Mouse (Mus musculus) kidney, embryonic 15.5 days (tissue): ENCODE data around the gene Cdon. TPM values are rescaled to one million over a fixed set of nuclear protein-coding genes. Genes with fewer than 3 reads are reported as not detected.
A peak's percentile ranks its signal among the peaks of the same experiment; 100 is the strongest.

Experiments
- ATAC-seq: fragments of 200-750 bp; cut with Nextera tagmentation; replicated peaks from 2 replicates; pipeline ENCODE4 v1.8.0; 2017; ENCODE audit warnings: moderate TSS enrichment; ENCODE audit not compliant: low FRiP score
- H3K27ac ChIP-seq: fragments of 300-500 bp; sonication (generic); 2 replicates; pipeline ENCODE4 v1.5.1; 2015; ENCODE audit warnings: mild to moderate bottlenecking, inconsistent platforms
- H3K27me3 ChIP-seq: fragments of 300-500 bp; sonication (generic); 2 replicates; pipeline ENCODE4 v1.6.1; 2015; ENCODE audit warnings: inconsistent platforms
- H3K36me3 ChIP-seq: fragments of 300-500 bp; sonication (generic); 2 replicates; pipeline ENCODE4 v1.6.1; 2015; ENCODE audit warnings: inconsistent platforms
- H3K4me1 ChIP-seq: fragments of 300-500 bp; sonication (generic); 2 replicates; pipeline ENCODE4 v1.6.1; 2015; ENCODE audit warnings: inconsistent platforms
- H3K4me2 ChIP-seq: fragments of 300-500 bp; sonication (generic); 2 replicates; pipeline ENCODE4 v1.6.1; 2015; ENCODE audit warnings: moderate library complexity, mild to moderate bottlenecking, inconsistent platforms
- H3K4me3 ChIP-seq: fragments of 300-500 bp; sonication (generic); replicated peaks from 2 replicates; pipeline ENCODE4 v1.5.1; 2015; ENCODE audit warnings: mild to moderate bottlenecking, inconsistent platforms
- H3K9ac ChIP-seq: fragments of 300-500 bp; sonication (generic); 2 replicates; pipeline ENCODE4 v1.6.1; 2015; ENCODE audit warnings: mild to moderate bottlenecking, inconsistent platforms
- H3K9me3 ChIP-seq: fragments of 300-500 bp; sonication (generic); replicated peaks from 2 replicates; pipeline ENCODE4 v1.6.1; 2016; ENCODE audit warnings: inconsistent platforms
- WGBS: fragments of 180-500 bp; shearing (Covaris S2); methylation state at CpG from one replicate; pipeline ENCODE4 v1.1.7; 2015; ENCODE audit warnings: mixed read lengths; 5-methylcytosine and 5-hydroxymethylcytosine counted together
- polyA plus RNA-seq: library from polyadenylated mRNA; unstranded; fragments of >200 nt; fragmentation: Nextera tagmentation; extraction: Ambion mirVana; gene quantifications from 2 replicates; pipeline ENCODE4 v1.2.1, GENCODE M21; 2015

Gene Cdon
- polyA plus RNA-seq, 1 experiment from 2014 or later: 4.2 TPM

GRCm38 (mm10) chr9:35475394-35475793 lies 54.5 kb downstream of the Cdon start:
- H3K27me3 ChIP-seq: no peaks in the 10 kb centered on the region
- no peak overlapping the region for H3K4me2 ChIP-seq
- ATAC-seq: no peak
- 88% methylated on average over 7 of the region's 7 CpGs for WGBS
- no peak overlapping the region for H3K4me3 ChIP-seq
- H3K9me3 ChIP-seq: no peaks in the 10 kb centered on the region
- H3K36me3 ChIP-seq: peaks cover 56% of the 10 kb centered on the region
- H3K4me1 ChIP-seq: peaks cover 8% of the 10 kb centered on the region; the same call in 1 of the 2 replicates
- no peak overlapping the region for H3K27ac ChIP-seq
- no peak overlapping the region for H3K9ac ChIP-seq

- Histone ChIP-seq H3K27me3 (no peaks in the 10 kb centered on the region), H3K9me3 (no peaks in the 10 kb centered on the region), H3K4me1 (peaks cover 1% of the 10 kb centered on the region; the same call in 1 of the 2 replicates), H3K36me3 (peaks cover 50% of the 10 kb centered on the region), H3K4me2 (no peak overlapping the region), H3K27ac (no peak overlapping the region), H3K4me3 (no peak overlapping the region), H3K9ac (no peak overlapping the region)
- WGBS: 89% methylated on average over 6 of the region's 6 CpGs
- no peak for ATAC-seq
Measured at GRCm38 (mm10) chr9:35479456-35479855, 58.5 kb downstream of the Cdon start.

GRCm38 (mm10) chr9:35482014-35482898 lies 61.3 kb downstream of the Cdon start:
- H3K4me2 ChIP-seq: no peak overlapping the region
- ATAC-seq: no peak
- H3K9ac ChIP-seq: no peak overlapping the region
- no peak overlapping the region for H3K4me3 ChIP-seq
- no peak overlapping the region for H3K27ac ChIP-seq
- no peaks in the 10 kb centered on the region for H3K27me3 ChIP-seq
- no peaks in the 10 kb centered on the region for H3K9me3 ChIP-seq
- H3K36me3 ChIP-seq: peaks cover 55% of the 10 kb centered on the region
- 51% methylated on average over 13 of the region's 13 CpGs for WGBS
- no peaks in the 10 kb centered on the region for H3K4me1 ChIP-seq

- H3K4me2 ChIP-seq: no peak overlapping the region
- ATAC-seq: no peak
- no peaks in the 10 kb centered on the region for H3K4me1 ChIP-seq
- H3K9ac ChIP-seq: no peak overlapping the region
- peaks cover 61% of the 10 kb centered on the region for H3K36me3 ChIP-seq
- H3K4me3 ChIP-seq: no peak overlapping the region
- no peak overlapping the region for H3K27ac ChIP-seq
- no peaks in the 10 kb centered on the region for H3K27me3 ChIP-seq
- 93% methylated on average over 3 of the region's 3 CpGs for WGBS
- no peaks in the 10 kb centered on the region for H3K9me3 ChIP-seq
Measured at GRCm38 (mm10) chr9:35483949-35484348, 63.0 kb downstream of the Cdon start.

- Histone ChIP-seq H3K36me3 (peaks cover 64% of the 10 kb centered on the region), H3K9me3 (no peaks in the 10 kb centered on the region), H3K27ac (no peak overlapping the region), H3K4me3 (no peak overlapping the region), H3K4me2 (no peak overlapping the region), H3K9ac (no peak overlapping the region), H3K4me1 (no peaks in the 10 kb centered on the region), H3K27me3 (no peaks in the 10 kb centered on the region)
- 88% methylated on average over 13 of the region's 13 CpGs for WGBS
- no peak for ATAC-seq
Measured at GRCm38 (mm10) chr9:35486616-35487015, 65.7 kb downstream of the Cdon start.

GRCm38 (mm10) chr9:35488496-35488895 lies 67.6 kb downstream of the Cdon start:
- no peak for ATAC-seq
- no peaks in the 10 kb centered on the region; the same call in 1 of the 2 replicates for H3K4me1 ChIP-seq
- no peak overlapping the region for H3K4me3 ChIP-seq
- no peak overlapping the region for H3K9ac ChIP-seq
- H3K4me2 ChIP-seq: no peak overlapping the region
- H3K36me3 ChIP-seq: peaks cover 60% of the 10 kb centered on the region
- H3K27ac ChIP-seq: no peak overlapping the region
- H3K27me3 ChIP-seq: no peaks in the 10 kb centered on the region
- 70% methylated on average over 4 of the region's 4 CpGs for WGBS
- no peaks in the 10 kb centered on the region for H3K9me3 ChIP-seq

- Histone ChIP-seq H3K36me3 (peaks cover 41% of the 10 kb centered on the region), H3K4me3 (no peak overlapping the region), H3K9ac (no peak overlapping the region), H3K4me1 (peaks cover 11% of the 10 kb centered on the region; the same call in 1 of the 2 replicates), H3K27me3 (no peaks in the 10 kb centered on the region), H3K9me3 (no peaks in the 10 kb centered on the region), H3K4me2 (no peak overlapping the region), H3K27ac (no peak overlapping the region)
- 65% methylated on average over 11 of the region's 11 CpGs for WGBS
- ATAC-seq: no peak
Measured at GRCm38 (mm10) chr9:35491109-35491866, 70.4 kb downstream of the Cdon start.

GRCm38 (mm10) chr9:35493033-35493732 lies 72.3 kb downstream of the Cdon start:
- ATAC-seq: peak; percentile 76
- H3K27me3 ChIP-seq: no peaks in the 10 kb centered on the region
- WGBS: 34% methylated on average over 7 of the region's 7 CpGs
- no peak overlapping the region for H3K27ac ChIP-seq
- H3K4me2 ChIP-seq: no peak overlapping the region
- peaks cover 11% of the 10 kb centered on the region; the same call in 1 of the 2 replicates for H3K4me1 ChIP-seq
- H3K36me3 ChIP-seq: peaks cover 26% of the 10 kb centered on the region
- no peak overlapping the region for H3K4me3 ChIP-seq
- H3K9ac ChIP-seq: no peak overlapping the region
- H3K9me3 ChIP-seq: no peaks in the 10 kb centered on the region

GRCm38 (mm10) chr9:35493733-35494092 lies 72.8 kb downstream of the Cdon start:
- H3K4me1 ChIP-seq: peaks cover 11% of the 10 kb centered on the region; the same call in 1 of the 2 replicates
- no peaks in the 10 kb centered on the region for H3K9me3 ChIP-seq
- WGBS: 34% methylated on average over 4 of the region's 4 CpGs
- no peak overlapping the region for H3K9ac ChIP-seq
- no peak for ATAC-seq
- no peak overlapping the region for H3K4me3 ChIP-seq
- H3K36me3 ChIP-seq: peaks cover 24% of the 10 kb centered on the region
- no peak overlapping the region for H3K4me2 ChIP-seq
- no peaks in the 10 kb centered on the region for H3K27me3 ChIP-seq
- no peak overlapping the region for H3K27ac ChIP-seq

GRCm38 (mm10) chr9:35494937-35495336 lies 74.0 kb downstream of the Cdon start:
- Histone ChIP-seq H3K4me2 (no peak overlapping the region), H3K9ac (no peak overlapping the region), H3K4me1 (peaks cover 11% of the 10 kb centered on the region; the same call in 1 of the 2 replicates), H3K27ac (no peak overlapping the region), H3K9me3 (no peaks in the 10 kb centered on the region), H3K36me3 (peaks cover 15% of the 10 kb centered on the region; the same call in 1 of the 2 replicates), H3K27me3 (no peaks in the 10 kb centered on the region), H3K4me3 (no peak overlapping the region)
- ATAC-seq: peak; percentile 82
- WGBS: 26% methylated on average over 4 of the region's 4 CpGs

GRCm38 (mm10) chr9:35495471-35495870 lies 74.5 kb downstream of the Cdon start:
- no peak for ATAC-seq
- H3K9me3 ChIP-seq: no peaks in the 10 kb centered on the region
- WGBS: 51% methylated on average over 3 of the region's 3 CpGs
- H3K27ac ChIP-seq: no peak overlapping the region
- no peak overlapping the region for H3K4me3 ChIP-seq
- no peak overlapping the region for H3K9ac ChIP-seq
- peaks cover 11% of the 10 kb centered on the region; the same call in 1 of the 2 replicates for H3K4me1 ChIP-seq
- H3K27me3 ChIP-seq: no peaks in the 10 kb centered on the region
- H3K4me2 ChIP-seq: no peak overlapping the region
- H3K36me3 ChIP-seq: peaks cover 20% of the 10 kb centered on the region; the same call in 1 of the 2 replicates
